Mouse (Mus musculus) forebrain, embryonic 12.5 days (tissue): Measurements from ENCODE around the gene Cnr2. TPM values are rescaled to one million over a fixed set of nuclear protein-coding genes. Genes with fewer than 3 reads are reported as not detected.

Experiments
- ATAC-seq: fragments of 200-750 bp; cut with Nextera tagmentation; 2 replicates; pipeline ENCODE4 v1.8.0; 2017; ENCODE audit warnings: moderate TSS enrichment; ENCODE audit not compliant: low FRiP score
- H3K27ac ChIP-seq: fragments of 300-500 bp; sonication (generic); 2 replicates; pipeline ENCODE4 v1.5.1; 2016; ENCODE audit warnings: mild to moderate bottlenecking
- H3K27me3 ChIP-seq: fragments of 300-500 bp; sonication (generic); 2 replicates; pipeline ENCODE4 v1.6.1; 2016; ENCODE audit warnings: mild to moderate bottlenecking
- H3K36me3 ChIP-seq: fragments of 300-500 bp; sonication (generic); replicated peaks from 2 replicates; pipeline ENCODE4 v1.6.1; 2016; ENCODE audit warnings: mild to moderate bottlenecking
- H3K4me1 ChIP-seq: fragments of 300-500 bp; sonication (generic); 2 replicates; pipeline ENCODE4 v1.6.1; 2016
- H3K4me2 ChIP-seq: fragments of 300-500 bp; sonication (generic); 2 replicates; pipeline ENCODE4 v1.6.1; 2016; ENCODE audit warnings: mild to moderate bottlenecking, moderate library complexity
- H3K4me3 ChIP-seq: fragments of 300-500 bp; sonication (generic); replicated peaks from 2 replicates; pipeline ENCODE4 v1.5.1; 2016; ENCODE audit warnings: mild to moderate bottlenecking
- H3K9ac ChIP-seq: fragments of 300-500 bp; sonication (generic); 2 replicates; pipeline ENCODE4 v1.6.1; 2016; ENCODE audit warnings: mild to moderate bottlenecking
- H3K9me3 ChIP-seq: fragments of 300-500 bp; sonication (generic); 2 replicates; pipeline ENCODE4 v1.6.1; 2016
- WGBS: fragments of 180-500 bp; shearing (Covaris S2); methylation state at CpG from one replicate; pipeline ENCODE4 v1.1.7; 2016; 5-methylcytosine and 5-hydroxymethylcytosine counted together
- polyA plus RNA-seq: library from polyadenylated mRNA; unstranded; fragments of >200 nt; fragmentation: Nextera tagmentation; extraction: Ambion mirVana; gene quantifications from 2 replicates; pipeline ENCODE4 v1.2.1, GENCODE M21; 2016

Cnr2 gene
- polyA plus RNA-seq, 1 experiment from 2014 or later: 0.32 TPM

DNA sequence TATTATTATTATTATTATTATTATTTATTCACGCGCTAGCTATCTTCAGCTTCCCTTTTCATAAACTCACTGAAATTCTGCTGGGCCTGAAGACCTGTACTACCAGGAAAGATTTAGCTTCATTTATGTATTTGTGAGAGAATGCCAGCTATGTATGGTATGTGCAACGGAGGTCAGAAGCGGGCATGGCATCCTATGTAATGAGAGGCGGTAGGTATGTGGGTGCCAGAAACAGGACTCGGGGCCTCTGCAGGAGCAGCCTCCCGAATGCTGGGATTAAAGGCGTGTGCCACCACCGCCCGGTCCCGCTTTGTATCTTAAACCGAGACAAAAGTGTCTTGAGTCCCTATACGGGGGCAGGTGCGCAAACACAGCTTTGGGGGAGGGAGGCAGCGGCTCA lies 67.8 kb downstream of the Cnr2 start:
- Histone ChIP-seq H3K4me2 (peak overlapping the region; percentile 94), H3K27ac (peak overlapping the region; percentile 89), H3K9me3 (no peaks in the 10 kb centered on the region), H3K4me3 (peak overlapping the region; percentile 72), H3K9ac (peak overlapping the region; percentile 86), H3K4me1 (peaks cover 20% of the 10 kb centered on the region), H3K36me3 (peaks cover 40% of the 10 kb centered on the region), H3K27me3 (no peaks in the 10 kb centered on the region; the same call in 1 of the 2 replicates)
- peak; percentile 5; the same call in 1 of the 2 replicates for ATAC-seq
- 7% methylated on average over 15 of the region's 15 CpGs for WGBS

DNA sequence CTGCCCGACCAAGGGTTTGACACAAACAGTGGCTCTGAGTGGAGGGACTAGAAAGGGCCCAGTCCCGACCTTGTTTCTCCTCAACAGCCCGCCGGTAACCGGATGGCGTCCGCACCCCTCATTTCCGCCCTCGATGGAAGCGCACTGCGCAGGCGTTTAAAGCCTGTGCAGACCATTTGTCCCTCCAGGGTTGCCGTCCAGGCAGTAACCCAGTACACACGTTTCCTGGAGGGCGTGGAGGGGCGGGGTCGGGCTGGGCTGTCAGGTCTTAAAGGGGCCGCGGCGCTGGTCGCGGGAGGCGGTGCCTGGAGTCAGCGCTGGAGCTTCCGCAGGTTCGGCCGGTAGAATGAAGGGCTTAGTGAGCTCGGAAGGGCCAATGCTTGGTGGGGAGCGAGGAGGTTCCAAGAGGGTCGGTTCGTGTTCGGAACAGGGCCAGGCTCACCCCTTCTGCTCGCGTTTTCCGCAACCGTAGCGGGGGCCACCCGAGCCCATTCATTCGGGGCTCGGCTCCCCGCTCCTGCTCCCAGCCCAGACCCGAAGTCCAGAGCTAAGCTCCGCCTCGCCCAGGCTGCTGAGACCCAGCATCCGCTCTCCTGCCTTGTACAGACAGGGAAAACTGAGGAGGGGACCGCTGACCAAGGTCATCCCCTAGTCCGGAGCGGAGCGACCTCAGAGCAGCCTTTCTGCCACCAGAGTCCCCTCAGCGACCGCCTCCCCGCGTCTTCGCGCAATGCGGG lies 68.4 kb downstream of the Cnr2 start, which contains the start of gene Gale:
Gale (plus strand) TSS at position 271 of the 737 bp plus-strand sequence.
- Histone ChIP-seq H3K9me3 (no peaks in the 10 kb centered on the region), H3K9ac (peak within 1 kb of the TSS; percentile 86), H3K36me3 (peaks cover 42% of the 10 kb centered on the region), H3K4me3 (peak within 1 kb of the TSS; percentile 72), H3K27ac (peak within 1 kb of the TSS; percentile 89), H3K27me3 (no peaks in the 10 kb centered on the region; the same call in 1 of the 2 replicates), H3K4me1 (peaks cover 25% of the 10 kb centered on the region), H3K4me2 (peak within 1 kb of the TSS; percentile 94)
- ATAC-seq: peak; percentile 95
- WGBS: under 1% methylated on average over 56 of the region's 56 CpGs

DNA sequence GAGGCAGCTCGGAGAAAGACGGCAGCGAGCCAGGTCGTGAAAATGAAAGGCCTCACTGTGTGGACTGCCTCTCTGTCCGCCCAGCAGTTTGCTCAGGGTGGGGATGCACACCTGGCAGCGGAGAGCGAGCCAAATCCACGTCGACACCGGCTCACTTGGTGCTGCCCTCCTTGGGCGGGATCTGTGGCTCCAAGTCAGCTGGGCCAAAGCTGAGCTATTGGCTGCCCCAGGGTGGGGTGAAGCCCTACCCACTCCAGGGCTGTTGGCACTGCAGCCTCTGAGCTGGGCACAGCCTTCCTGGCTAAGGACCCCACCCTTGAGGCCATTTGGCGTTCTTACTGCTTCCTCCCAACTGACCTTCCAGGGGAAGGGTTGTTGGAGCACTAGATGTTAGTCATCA lies 69.2 kb downstream of the Cnr2 start:
- H3K4me2 ChIP-seq: peak overlapping the region; percentile 94
- peak overlapping the region; percentile 72 for H3K4me3 ChIP-seq
- peaks cover 26% of the 10 kb centered on the region for H3K4me1 ChIP-seq
- ATAC-seq: no peak
- WGBS: 6% methylated on average over 12 of the region's 12 CpGs
- H3K9me3 ChIP-seq: no peaks in the 10 kb centered on the region
- H3K9ac ChIP-seq: peak overlapping the region; percentile 86
- peaks cover 47% of the 10 kb centered on the region for H3K36me3 ChIP-seq
- no peaks in the 10 kb centered on the region; the same call in 1 of the 2 replicates for H3K27me3 ChIP-seq
- no peak overlapping the region for H3K27ac ChIP-seq

DNA sequence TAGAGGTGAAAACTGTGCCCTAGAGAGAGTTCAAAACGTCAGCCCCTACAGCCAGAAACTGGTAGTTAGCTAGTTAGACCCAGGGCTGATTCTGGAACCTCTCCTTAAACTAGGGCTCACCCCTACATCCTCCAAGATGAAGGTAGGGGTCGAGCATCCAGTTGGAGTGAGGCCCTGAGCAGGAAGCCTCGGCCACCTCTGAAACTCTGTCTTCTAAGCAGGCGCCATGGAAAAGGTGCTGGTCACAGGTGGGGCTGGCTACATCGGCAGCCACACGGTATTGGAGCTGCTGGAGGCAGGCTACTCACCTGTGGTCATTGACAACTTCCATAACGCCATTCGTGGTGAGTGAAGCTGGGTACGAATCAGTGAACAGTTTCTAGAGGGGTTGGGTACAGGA lies 69.9 kb downstream of the Cnr2 start:
- Histone ChIP-seq H3K4me3 (no peak overlapping the region), H3K9me3 (no peaks in the 10 kb centered on the region), H3K27ac (no peak overlapping the region), H3K27me3 (no peaks in the 10 kb centered on the region; the same call in 1 of the 2 replicates), H3K9ac (no peak overlapping the region), H3K36me3 (peaks cover 47% of the 10 kb centered on the region), H3K4me1 (peaks cover 29% of the 10 kb centered on the region), H3K4me2 (peak overlapping the region; percentile 94; the same call in 1 of the 2 replicates)
- 85% methylated on average over 9 of the region's 9 CpGs for WGBS
- no peak for ATAC-seq

DNA sequence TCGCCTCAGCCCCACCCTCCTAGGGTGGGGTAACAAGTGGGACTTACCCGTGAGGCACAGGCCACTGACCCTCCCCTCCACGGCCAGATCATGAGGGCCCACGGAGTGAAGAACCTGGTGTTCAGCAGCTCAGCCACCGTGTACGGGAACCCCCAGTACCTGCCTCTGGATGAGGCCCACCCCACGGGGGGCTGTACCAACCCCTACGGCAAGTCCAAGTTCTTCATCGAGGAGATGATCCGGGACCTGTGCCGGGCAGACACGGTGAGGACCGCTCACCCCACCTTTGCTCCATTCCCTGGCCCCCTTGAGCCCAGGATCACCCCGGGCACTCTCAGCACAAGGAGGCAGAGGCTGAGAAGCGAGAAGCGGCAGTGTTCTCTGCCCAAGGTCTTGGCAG lies 71.1 kb downstream of the Cnr2 start:
- H3K4me3 ChIP-seq: no peak overlapping the region; the same call in 1 of the 2 replicates
- 93% methylated on average over 16 of the region's 16 CpGs for WGBS
- H3K36me3 ChIP-seq: peaks cover 54% of the 10 kb centered on the region
- H3K4me2 ChIP-seq: no peak overlapping the region
- no peaks in the 10 kb centered on the region; the same call in 1 of the 2 replicates for H3K27me3 ChIP-seq
- no peak overlapping the region for H3K9ac ChIP-seq
- no peak for ATAC-seq
- peaks cover 40% of the 10 kb centered on the region for H3K4me1 ChIP-seq
- H3K27ac ChIP-seq: no peak overlapping the region
- no peaks in the 10 kb centered on the region for H3K9me3 ChIP-seq

DNA sequence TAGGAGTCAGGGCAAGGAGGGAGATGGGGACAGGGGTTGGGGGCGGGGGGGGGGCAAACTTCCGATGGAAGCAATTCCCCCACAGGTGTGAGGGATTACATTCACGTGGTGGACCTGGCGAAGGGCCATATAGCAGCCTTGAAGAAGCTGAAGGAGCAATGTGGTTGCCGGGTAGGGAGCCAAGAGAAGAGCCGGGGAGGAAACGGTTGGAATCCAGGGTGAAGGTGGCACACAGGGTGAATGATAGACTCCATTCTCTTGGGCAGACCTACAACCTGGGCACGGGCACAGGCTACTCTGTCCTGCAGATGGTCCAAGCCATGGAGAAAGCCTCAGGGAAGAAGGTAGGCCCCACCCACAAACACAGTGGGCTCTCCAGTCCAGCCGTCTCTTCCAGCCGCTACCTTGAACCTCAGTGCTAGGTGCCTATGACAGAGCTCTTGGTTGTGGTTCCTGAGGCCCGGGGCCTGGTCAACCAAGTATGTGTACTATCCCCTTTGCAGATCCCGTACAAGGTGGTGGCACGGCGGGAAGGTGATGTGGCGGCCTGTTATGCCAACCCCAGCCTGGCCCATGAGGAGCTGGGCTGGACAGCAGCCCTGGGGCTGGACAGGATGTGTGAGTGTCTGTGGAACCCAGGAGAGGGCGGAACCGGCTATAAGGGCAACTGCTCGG lies 72.0 kb downstream of the Cnr2 start:
- H3K9ac ChIP-seq: no peak overlapping the region
- no peak overlapping the region for H3K4me3 ChIP-seq
- 91% methylated on average over 18 of the region's 18 CpGs for WGBS
- H3K4me2 ChIP-seq: no peak overlapping the region
- H3K27me3 ChIP-seq: no peaks in the 10 kb centered on the region; the same call in 1 of the 2 replicates
- no peak for ATAC-seq
- H3K4me1 ChIP-seq: peaks cover 47% of the 10 kb centered on the region
- no peaks in the 10 kb centered on the region for H3K9me3 ChIP-seq
- H3K27ac ChIP-seq: no peak overlapping the region
- H3K36me3 ChIP-seq: peaks cover 51% of the 10 kb centered on the region

DNA sequence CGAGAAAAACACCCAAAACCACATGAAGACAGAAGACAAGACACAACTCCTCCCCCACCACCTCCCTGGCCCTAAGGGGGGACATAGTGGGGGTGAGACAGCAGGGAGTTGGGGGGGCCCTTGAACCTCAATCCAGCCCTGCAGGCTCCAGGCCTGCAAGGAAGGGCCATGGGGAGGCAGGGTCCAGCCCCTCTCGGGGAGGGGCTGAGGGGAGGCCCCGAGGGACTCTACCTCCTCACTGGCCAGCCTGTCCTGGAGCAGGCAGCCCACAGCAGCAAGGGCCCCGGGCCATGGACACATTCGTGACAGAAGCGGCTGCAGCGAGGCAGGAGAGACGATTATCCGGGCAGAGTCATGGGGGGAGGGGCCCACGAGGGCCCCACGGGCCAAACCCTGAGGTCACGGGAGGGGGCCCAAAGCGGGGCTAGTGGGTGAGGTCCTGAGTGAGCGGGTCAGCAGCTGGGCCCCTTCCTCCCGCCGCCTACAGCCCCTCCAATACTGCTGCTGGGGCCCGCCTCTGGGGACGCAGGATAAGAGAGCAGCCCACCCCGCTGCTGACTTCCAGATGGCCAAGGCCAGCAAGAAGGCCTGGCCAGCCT lies 73.2 kb downstream of the Cnr2 start:
- Histone ChIP-seq H3K9me3 (no peaks in the 10 kb centered on the region), H3K9ac (no peak overlapping the region), H3K4me2 (no peak overlapping the region), H3K27ac (0 out of 2 replicates have a peak overlapping the region, but pooled peaks have one; percentile 19), H3K4me1 (peaks cover 45% of the 10 kb centered on the region), H3K27me3 (no peaks in the 10 kb centered on the region; the same call in 1 of the 2 replicates), H3K4me3 (no peak overlapping the region), H3K36me3 (peaks cover 51% of the 10 kb centered on the region)
- 78% methylated on average over 19 of the region's 19 CpGs for WGBS
- no peak for ATAC-seq

DNA sequence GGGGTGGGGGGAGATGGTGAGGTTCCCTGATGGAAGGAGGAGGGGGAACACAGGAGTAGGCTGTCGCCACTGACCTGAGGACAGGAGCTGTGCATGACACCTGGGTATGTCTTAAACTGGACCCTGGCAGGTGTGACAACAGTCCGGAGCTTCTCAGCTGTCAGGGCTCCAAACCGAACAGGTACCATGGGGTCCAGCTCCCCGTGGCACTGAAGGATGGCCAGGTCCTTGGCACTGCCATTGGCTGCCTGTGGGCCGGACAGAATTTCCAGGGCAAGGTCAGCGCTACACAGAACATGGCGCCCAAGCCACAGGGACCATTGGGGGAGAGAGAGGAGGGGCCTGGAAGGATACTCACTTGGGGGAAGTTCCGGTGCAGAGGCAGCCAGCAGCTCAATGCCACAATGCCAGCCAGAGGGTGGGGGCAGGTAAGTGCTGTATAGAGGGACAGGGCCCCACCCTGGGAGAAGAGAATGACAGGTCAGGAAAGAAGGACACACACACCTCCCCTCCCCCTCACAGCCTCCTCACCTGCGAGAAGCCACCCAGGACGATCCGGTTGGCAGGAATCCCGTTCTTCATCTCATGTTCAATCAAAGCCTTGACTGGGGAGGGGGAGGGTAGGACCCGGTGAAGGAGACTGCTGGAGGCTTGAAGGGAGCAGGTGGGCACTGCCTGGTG lies 74.0 kb downstream of the Cnr2 start:
- no peaks in the 10 kb centered on the region; the same call in 1 of the 2 replicates for H3K27me3 ChIP-seq
- peaks cover 41% of the 10 kb centered on the region for H3K4me1 ChIP-seq
- H3K9ac ChIP-seq: no peak overlapping the region
- H3K27ac ChIP-seq: no peak overlapping the region
- no peak overlapping the region for H3K4me3 ChIP-seq
- H3K4me2 ChIP-seq: no peak overlapping the region
- ATAC-seq: no peak
- no peaks in the 10 kb centered on the region for H3K9me3 ChIP-seq
- peaks cover 53% of the 10 kb centered on the region for H3K36me3 ChIP-seq
- 93% methylated on average over 13 of the region's 13 CpGs for WGBS

Other genes starting within 250 kb of the Cnr2 start
- gene Ifnlr1, start 209.1 kb upstream of the Cnr2 start, polyA plus RNA-seq: 0.36 and 0.40 TPM in 2 replicates
- gene Il22ra1, start 167.2 kb upstream of the Cnr2 start, polyA plus RNA-seq: not detected in 2 replicates
- gene Myom3, start 135.7 kb upstream of the Cnr2 start, polyA plus RNA-seq: 0.10 and 0.15 TPM in 2 replicates
- 411 and 417 TPM in 2 replicates for gene Srsf10, start 39.6 kb upstream of the Cnr2 start, polyA plus RNA-seq
- 196 and 199 TPM in 2 replicates for gene Pnrc2, start 21.5 kb upstream of the Cnr2 start, polyA plus RNA-seq
- gene Fuca1, start 25.3 kb downstream of the Cnr2 start, polyA plus RNA-seq: 38.1 and 45.0 TPM in 2 replicates
- 52.3 and 55.8 TPM in 2 replicates for gene Hmgcl, start 51.1 kb downstream of the Cnr2 start, polyA plus RNA-seq
- 28.3 and 30.9 TPM in 2 replicates for gene Gale, start 68.3 kb downstream of the Cnr2 start, polyA plus RNA-seq
- 153 and 161 TPM in 2 replicates for gene Lypla2, start 77.2 kb downstream of the Cnr2 start, polyA plus RNA-seq
- 60.2 and 64.6 TPM in 2 replicates for gene Pithd1, start 91.9 kb downstream of the Cnr2 start, polyA plus RNA-seq
- 34.2 and 37.6 TPM in 2 replicates for gene Eloa, start 126.4 kb downstream of the Cnr2 start, polyA plus RNA-seq
- 315 and 333 TPM in 2 replicates for gene Rpl11, start 158.0 kb downstream of the Cnr2 start, polyA plus RNA-seq
- 173 and 228 TPM in 2 replicates for gene Id3, start 248.1 kb downstream of the Cnr2 start, polyA plus RNA-seq